Mouse (Mus musculus): ENCODE results near the gene Timm10b.
A peak's percentile ranks its signal among the peaks of the same experiment; 100 is the strongest.

The Timm10b gene

GRCm38 (mm10) chr7:105640894-105641255 lies 1.0 kb downstream of the Timm10b start:
- DNase-seq (ENCODE audit: low spot score): no peak

- DNase-seq (ENCODE audit: low spot score): no peak
Observed at GRCm38 (mm10) chr7:105641936-105642335, 2.1 kb downstream of the Timm10b start.

GRCm38 (mm10) chr7:105650639-105651435 lies 11.0 kb downstream of the Timm10b start, which contains the start of gene Dnhd1:
Dnhd1 (plus strand) TSS chr7:105650827.
- peak; percentile 61 for DNase-seq (ENCODE audit: low spot score)

GRCm38 (mm10) chr7:105685541-105686197 lies 45.8 kb downstream of the Timm10b start:
- no peak for DNase-seq (ENCODE audit: low spot score)

GRCm38 (mm10) chr7:105690875-105691274 lies 51.0 kb downstream of the Timm10b start:
- no peak for DNase-seq (ENCODE audit: low spot score)
